Mouse (Mus musculus) forebrain, embryonic 11.5 days (tissue): ENCODE data around the gene Nfic. TPM values are rescaled to one million over a fixed set of nuclear protein-coding genes. Genes with fewer than 3 reads are reported as not detected.

Experiments used
- ATAC-seq: fragments of 200-750 bp; cut with Nextera tagmentation; replicated peaks from 2 replicates; pipeline ENCODE4 v1.8.0; 2017; ENCODE audit warnings: moderate TSS enrichment; ENCODE audit not compliant: low FRiP score
- DNase-seq: peaks from one replicate; pipeline ENCODE4 v3.0.0-alpha.2; 2017; ENCODE audit warnings: low spot score
- H3K27ac ChIP-seq: fragments of 300-500 bp; sonication (generic); 2 replicates; pipeline ENCODE4 v1.5.1; 2014; ENCODE audit warnings: low read depth, low read length
- H3K27me3 ChIP-seq: fragments of 300-500 bp; sonication (generic); 2 replicates; pipeline ENCODE4 v1.6.1; 2014; ENCODE audit warnings: mild to moderate bottlenecking, low read length, mixed read lengths; ENCODE audit not compliant: control insufficient read depth, insufficient read depth
- H3K36me3 ChIP-seq: fragments of 300-500 bp; sonication (generic); 2 replicates; pipeline ENCODE4 v1.6.1; 2014; ENCODE audit warnings: mild to moderate bottlenecking, low read length, moderate library complexity, mixed read lengths; ENCODE audit not compliant: control insufficient read depth, insufficient read depth
- H3K4me1 ChIP-seq: fragments of 300-500 bp; sonication (generic); replicated peaks from 2 replicates; pipeline ENCODE4 v1.6.1; 2014; ENCODE audit warnings: low read length, mixed read lengths; ENCODE audit not compliant: control insufficient read depth, insufficient read depth
- H3K4me2 ChIP-seq: fragments of 300-500 bp; sonication (generic); 2 replicates; pipeline ENCODE4 v1.6.1; 2014; ENCODE audit warnings: low read depth, mild to moderate bottlenecking, low read length, moderate library complexity, mixed read lengths; ENCODE audit not compliant: severe bottlenecking
- H3K4me3 ChIP-seq: fragments of 300-500 bp; sonication (generic); 2 replicates; pipeline ENCODE4 v1.5.1; 2014; ENCODE audit warnings: low read depth, low read length
- H3K9ac ChIP-seq: fragments of 300-500 bp; sonication (generic); 2 replicates; pipeline ENCODE4 v1.6.1; 2014; ENCODE audit warnings: low read length
- H3K9me3 ChIP-seq: fragments of 300-500 bp; sonication (generic); 2 replicates; pipeline ENCODE4 v1.6.1; 2016; ENCODE audit warnings: low read length, mixed read lengths; ENCODE audit not compliant: control insufficient read depth
- WGBS: fragments of 180-500 bp; shearing (Covaris S2); extraction: QIAGEN DNeasy Blood & Tissue Kit; methylation state at CpG from one replicate; pipeline ENCODE4 v1.1.7; 2014; 5-methylcytosine and 5-hydroxymethylcytosine counted together
- polyA plus RNA-seq: library from polyadenylated mRNA; unstranded; fragments of >200 nt; fragmentation: Nextera tagmentation; extraction: Ambion mirVana; gene quantifications from 2 replicates; pipeline ENCODE4 v1.2.1, GENCODE M21; 2014

Gene Nfic
- polyA plus RNA-seq, 1 experiment from 2014 or later, result 10.8 TPM

- Histone ChIP-seq H3K27me3 (peaks cover 10% of the 10 kb centered on the region), H3K27ac (no peak overlapping the region)
Observed at GRCm38 (mm10) chr10:81481605-81482532, 26.4 kb upstream of the Nfic start.

GRCm38 (mm10) chr10:81474461-81474860 lies 19.0 kb upstream of the Nfic start:
- no peaks in the 10 kb centered on the region; the same call in none of the 2 replicates for H3K27me3 ChIP-seq
- no peaks in the 10 kb centered on the region for H3K9me3 ChIP-seq
- H3K27ac ChIP-seq, result no peak overlapping the region
- peaks cover 6% of the 10 kb centered on the region; the same call in 1 of the 2 replicates for H3K4me1 ChIP-seq
- 86% methylated on average over 10 of the region's 10 CpGs for WGBS
- ATAC-seq, result no peak
- H3K9ac ChIP-seq, result no peak overlapping the region
- H3K4me3 ChIP-seq, result no peak overlapping the region
- no peak overlapping the region for H3K4me2 ChIP-seq
- no peak for DNase-seq
- H3K36me3 ChIP-seq, result no peaks in the 10 kb centered on the region

More at GRCm38 (mm10) chr10:81481605-81482532, 26.4 kb upstream of the Nfic start:
- DNase-seq, result no peak
- 3% methylated on average over 35 of the region's 35 CpGs for WGBS
- Histone ChIP-seq H3K9me3 (no peaks in the 10 kb centered on the region), H3K4me2 (peak overlapping the region; percentile 71), H3K36me3 (no peaks in the 10 kb centered on the region; the same call in 1 of the 2 replicates), H3K9ac (peak overlapping the region; percentile 62), H3K4me1 (peaks cover 2% of the 10 kb centered on the region; the same call in 1 of the 2 replicates), H3K4me3 (peak overlapping the region; percentile 52)
- ATAC-seq, result peak; percentile 6; the same call in 1 of the 2 replicates

GRCm38 (mm10) chr10:81473003-81473451 lies 17.6 kb upstream of the Nfic start:
- Histone ChIP-seq H3K4me1 (peaks cover 6% of the 10 kb centered on the region; the same call in 1 of the 2 replicates), H3K27me3 (no peaks in the 10 kb centered on the region; the same call in none of the 2 replicates), H3K9ac (peak overlapping the region; percentile 57)

GRCm38 (mm10) chr10:81472403-81473002 lies 17.1 kb upstream of the Nfic start:
- Histone ChIP-seq H3K36me3 (no peaks in the 10 kb centered on the region), H3K9ac (peak overlapping the region; percentile 57), H3K9me3 (no peaks in the 10 kb centered on the region), H3K27ac (peak overlapping the region; percentile 73), H3K27me3 (no peaks in the 10 kb centered on the region; the same call in 1 of the 2 replicates), H3K4me2 (peak overlapping the region; percentile 84), H3K4me1 (peaks cover 6% of the 10 kb centered on the region; the same call in 1 of the 2 replicates), H3K4me3 (peak overlapping the region; percentile 37)
- DNase-seq (no peak), ATAC-seq (peak; percentile 60)
- WGBS, result 5% methylated on average over 18 of the region's 18 CpGs

More at GRCm38 (mm10) chr10:81473003-81473451, 17.6 kb upstream of the Nfic start:
- H3K27ac ChIP-seq, result peak overlapping the region; percentile 73; the same call in 1 of the 2 replicates
- ATAC-seq (peak; percentile 84), DNase-seq (peak; percentile 89)
- no peaks in the 10 kb centered on the region for H3K9me3 ChIP-seq
- no peaks in the 10 kb centered on the region for H3K36me3 ChIP-seq
- H3K4me2 ChIP-seq, result peak overlapping the region; percentile 84
- under 1% methylated on average over 20 of the region's 22 CpGs for WGBS
- peak overlapping the region; percentile 37 for H3K4me3 ChIP-seq

DNA sequence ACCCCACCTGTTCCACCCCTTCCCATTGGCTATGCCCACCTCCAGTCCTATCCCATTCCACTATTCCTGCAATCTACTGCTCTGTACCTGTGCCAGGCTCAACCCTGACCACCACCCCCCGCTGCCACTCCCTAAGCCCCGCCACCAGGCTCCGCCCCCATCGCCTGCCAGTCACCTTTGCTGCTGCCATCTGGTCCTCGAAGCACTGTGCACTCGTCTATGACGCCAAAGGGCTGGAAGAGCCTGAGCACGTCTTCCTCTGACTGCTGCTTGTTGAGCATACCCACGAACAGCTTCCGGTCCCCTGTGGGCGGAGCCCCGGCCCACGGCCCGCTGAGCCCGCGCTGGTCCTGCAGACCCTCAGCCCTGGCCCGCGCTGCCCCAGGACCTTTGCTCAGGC lies 15.0 kb upstream of the Nfic start:
- no peak overlapping the region for H3K4me3 ChIP-seq
- H3K9ac ChIP-seq, result no peak overlapping the region
- H3K4me1 ChIP-seq, result peaks cover 6% of the 10 kb centered on the region; the same call in 1 of the 2 replicates
- H3K9me3 ChIP-seq, result no peaks in the 10 kb centered on the region
- no peaks in the 10 kb centered on the region for H3K36me3 ChIP-seq
- DNase-seq, result peak; percentile 53
- H3K4me2 ChIP-seq, result no peak overlapping the region
- no peak for ATAC-seq
- H3K27ac ChIP-seq, result no peak overlapping the region
- WGBS, result 71% methylated on average over 18 of the region's 18 CpGs
- H3K27me3 ChIP-seq, result no peaks in the 10 kb centered on the region; the same call in 1 of the 2 replicates

DNA sequence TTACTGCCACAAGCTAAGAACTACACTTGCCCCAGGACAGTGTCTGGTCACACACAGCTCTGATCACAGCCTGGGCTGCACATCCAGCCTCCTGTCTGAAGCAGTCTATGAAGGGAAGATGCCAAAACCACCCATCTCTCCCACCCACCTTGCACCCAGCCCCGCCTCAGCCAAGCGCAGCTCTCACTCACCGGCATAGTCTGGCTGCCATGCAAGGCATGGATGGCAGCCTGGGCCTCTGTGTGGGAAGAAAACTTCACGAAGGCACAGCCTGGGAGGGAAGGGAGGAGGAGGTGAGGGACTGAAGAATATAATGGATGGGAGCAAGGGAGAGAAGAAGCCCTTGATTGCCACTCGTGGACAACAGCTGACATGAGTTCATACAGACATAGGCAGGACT lies 13.8 kb upstream of the Nfic start:
- Histone ChIP-seq H3K27me3 (peaks cover 1% of the 10 kb centered on the region), H3K36me3 (no peaks in the 10 kb centered on the region), H3K4me1 (peaks cover 11% of the 10 kb centered on the region), H3K9ac (no peak overlapping the region), H3K27ac (no peak overlapping the region), H3K9me3 (no peaks in the 10 kb centered on the region), H3K4me3 (no peak overlapping the region), H3K4me2 (no peak overlapping the region)
- ATAC-seq (no peak), DNase-seq (peak; percentile 36)
- 84% methylated on average over 5 of the region's 5 CpGs for WGBS

GRCm38 (mm10) chr10:81467670-81468235 lies 12.3 kb upstream of the Nfic start:
- Histone ChIP-seq H3K27me3 (peaks cover 16% of the 10 kb centered on the region), H3K27ac (no peak overlapping the region)

DNA sequence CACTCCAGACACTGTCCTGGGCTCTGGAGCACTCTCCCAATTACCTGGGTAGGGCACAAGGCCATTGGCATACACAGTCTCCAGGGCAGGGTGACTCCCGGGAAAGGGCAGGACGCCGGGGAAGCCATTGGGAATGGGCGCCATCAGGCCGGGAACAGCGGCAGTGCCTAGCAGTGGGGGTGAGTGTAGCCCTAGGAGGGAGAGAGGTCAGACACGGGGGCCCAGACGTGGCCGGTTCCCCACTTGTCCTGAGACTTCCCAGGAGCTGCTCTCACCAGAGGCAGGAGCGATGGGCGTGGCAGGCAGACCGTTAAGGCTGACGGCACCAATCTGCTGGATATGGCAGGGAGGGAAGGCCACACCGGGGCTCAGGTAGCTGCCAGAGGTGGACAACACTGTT lies 11.4 kb upstream of the Nfic start:
- Histone ChIP-seq H3K4me2 (no peak overlapping the region), H3K27ac (no peak overlapping the region), H3K9ac (no peak overlapping the region), H3K9me3 (no peaks in the 10 kb centered on the region), H3K27me3 (peaks cover 25% of the 10 kb centered on the region), H3K36me3 (no peaks in the 10 kb centered on the region), H3K4me1 (peaks cover 9% of the 10 kb centered on the region), H3K4me3 (no peak overlapping the region)
- DNase-seq (peak; percentile 53), ATAC-seq (no peak)
- WGBS, result 74% methylated on average over 14 of the region's 14 CpGs

More at GRCm38 (mm10) chr10:81467670-81468235, 12.3 kb upstream of the Nfic start:
- H3K4me3 ChIP-seq, result no peak overlapping the region
- peak; percentile 38 for DNase-seq
- H3K4me1 ChIP-seq, result peaks cover 15% of the 10 kb centered on the region
- H3K4me2 ChIP-seq, result no peak overlapping the region
- 88% methylated on average over 16 of the region's 16 CpGs for WGBS
- no peak overlapping the region for H3K9ac ChIP-seq
- H3K9me3 ChIP-seq, result no peaks in the 10 kb centered on the region
- H3K36me3 ChIP-seq, result no peaks in the 10 kb centered on the region
- no peak for ATAC-seq
